Mouse (Mus musculus) liver, embryonic 15.5 days (tissue): Measurements from ENCODE around the gene Cbx8. TPM values are rescaled to one million over a fixed set of nuclear protein-coding genes. Genes with fewer than 3 reads are reported as not detected.
A peak's percentile ranks its signal among the peaks of the same experiment; 100 is the strongest.

Experiments
- ATAC-seq: fragments of 200-750 bp; cut with Nextera tagmentation; 2 replicates; pipeline ENCODE4 v1.8.0; 2017; ENCODE audit warnings: moderate number of reproducible peaks, mild to moderate bottlenecking, moderate library complexity; ENCODE audit not compliant: insufficient read depth
- H3K27ac ChIP-seq: fragments of 300-500 bp; sonication (generic); replicated peaks from 2 replicates; pipeline ENCODE4 v1.5.1; 2015; ENCODE audit warnings: mild to moderate bottlenecking, inconsistent platforms
- H3K27me3 ChIP-seq: fragments of 300-500 bp; sonication (generic); 2 replicates; pipeline ENCODE4 v1.6.1; 2015; ENCODE audit warnings: mild to moderate bottlenecking, inconsistent platforms
- H3K36me3 ChIP-seq: fragments of 300-500 bp; sonication (generic); replicated peaks from 2 replicates; pipeline ENCODE4 v1.6.1; 2015; ENCODE audit warnings: moderate library complexity, mild to moderate bottlenecking, inconsistent platforms
- H3K4me1 ChIP-seq: fragments of 300-500 bp; sonication (generic); replicated peaks from 2 replicates; pipeline ENCODE4 v1.6.1; 2015; ENCODE audit warnings: inconsistent platforms
- H3K4me2 ChIP-seq: fragments of 300-500 bp; sonication (generic); 2 replicates; pipeline ENCODE4 v1.6.1; 2015; ENCODE audit warnings: moderate library complexity, mild to moderate bottlenecking, inconsistent platforms
- H3K4me3 ChIP-seq: fragments of 300-500 bp; sonication (generic); replicated peaks from 2 replicates; pipeline ENCODE4 v1.5.1; 2015; ENCODE audit warnings: mild to moderate bottlenecking, inconsistent platforms
- H3K9ac ChIP-seq: fragments of 300-500 bp; sonication (generic); 2 replicates; pipeline ENCODE4 v1.6.1; 2015; ENCODE audit warnings: moderate library complexity, mild to moderate bottlenecking, inconsistent platforms
- H3K9me3 ChIP-seq: fragments of 300-500 bp; sonication (generic); replicated peaks from 2 replicates; pipeline ENCODE4 v1.6.1; 2016; ENCODE audit warnings: inconsistent platforms
- WGBS: fragments of 180-500 bp; shearing (Covaris S2); methylation state at CpG from one replicate; pipeline ENCODE4 v1.1.7; 2015; ENCODE audit warnings: mixed read lengths; ENCODE audit not compliant: insufficient replicate concordance; 5-methylcytosine and 5-hydroxymethylcytosine counted together
- polyA plus RNA-seq: library from polyadenylated mRNA; unstranded; fragments of >200 nt; fragmentation: Nextera tagmentation; extraction: Ambion mirVana; gene quantifications from 2 replicates; pipeline ENCODE4 v1.2.1, GENCODE M21; 2015

Gene Cbx8
- polyA plus RNA-seq, 1 experiment from 2014 or later, result 3.5 TPM

GRCm38 (mm10) chr11:119084446-119085278 lies 43.9 kb upstream of the Cbx8 start:
- Histone ChIP-seq H3K36me3 (peaks cover 9% of the 10 kb centered on the region), H3K4me2 (peak overlapping the region; percentile 76), H3K27ac (peak overlapping the region; percentile 82), H3K9ac (peak overlapping the region; percentile 63), H3K4me1 (peaks cover 75% of the 10 kb centered on the region), H3K27me3 (peaks cover 71% of the 10 kb centered on the region), H3K4me3 (peak overlapping the region; percentile 68), H3K9me3 (no peaks in the 10 kb centered on the region)
- under 1% methylated on average over 18 of the region's 18 CpGs for WGBS
- no peak for ATAC-seq

- no peak for ATAC-seq
- Histone ChIP-seq H3K9ac (no peak overlapping the region), H3K4me1 (peaks cover 75% of the 10 kb centered on the region), H3K4me3 (peak overlapping the region; percentile 68), H3K9me3 (no peaks in the 10 kb centered on the region), H3K27ac (no peak overlapping the region), H3K27me3 (peaks cover 63% of the 10 kb centered on the region), H3K4me2 (peak overlapping the region; percentile 76), H3K36me3 (peaks cover 9% of the 10 kb centered on the region)
- WGBS, result 4% methylated on average over 28 of the region's 28 CpGs
Observed at GRCm38 (mm10) chr11:119083724-119084445, 43.1 kb upstream of the Cbx8 start.

DNA sequence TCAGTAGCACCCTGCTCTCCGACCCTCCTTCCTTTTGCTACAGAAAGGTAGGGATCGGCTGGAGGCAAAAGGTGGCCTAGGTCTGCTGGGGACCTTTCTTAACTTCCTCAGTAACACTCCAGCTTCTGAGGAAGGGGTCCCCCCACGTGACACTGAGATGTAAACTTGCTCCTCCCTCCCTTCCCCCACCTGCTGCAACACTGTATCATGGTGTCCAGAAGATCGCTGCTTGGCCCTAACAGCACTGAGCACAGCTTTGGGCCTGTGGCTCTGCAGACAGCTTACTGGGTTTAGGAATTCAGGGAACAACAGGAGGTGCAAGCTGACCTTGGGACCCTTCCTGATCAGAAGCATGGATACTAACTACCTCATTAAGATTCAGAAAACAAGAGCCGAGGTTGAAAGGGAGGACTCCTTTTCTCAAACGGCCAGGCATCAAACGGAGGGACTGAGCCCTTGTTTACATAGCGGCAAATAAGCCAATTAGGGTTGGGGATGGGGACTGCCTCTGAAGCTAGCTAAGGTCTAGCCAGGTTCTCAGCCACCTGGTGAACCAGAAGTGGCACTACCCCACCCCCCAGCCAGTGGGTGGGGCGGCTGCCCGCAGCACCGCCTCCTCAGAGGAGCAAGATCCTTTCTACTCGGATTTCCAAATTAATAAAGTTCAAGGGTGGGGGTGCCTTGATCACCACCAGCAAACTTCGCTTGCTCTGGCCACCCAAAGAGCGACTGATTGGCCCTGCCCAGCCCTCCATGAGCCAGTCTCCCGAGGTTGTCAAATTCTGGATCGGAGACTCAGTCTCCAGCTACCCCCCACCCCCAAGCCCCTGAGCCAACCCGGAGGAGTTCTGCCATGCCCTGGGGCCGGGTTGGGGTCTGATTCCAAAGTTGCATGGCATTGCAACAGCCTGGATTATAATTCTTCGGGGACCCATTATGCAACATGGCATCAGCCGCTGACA lies 42.1 kb upstream of the Cbx8 start:
- WGBS, result 31% methylated on average over 20 of the region's 20 CpGs
- H3K4me1 ChIP-seq, result peaks cover 73% of the 10 kb centered on the region
- ATAC-seq, result no peak
- peak overlapping the region; percentile 76 for H3K4me2 ChIP-seq
- no peaks in the 10 kb centered on the region for H3K9me3 ChIP-seq
- peaks cover 9% of the 10 kb centered on the region for H3K36me3 ChIP-seq
- H3K4me3 ChIP-seq, result peak overlapping the region; percentile 68; the same call in 1 of the 2 replicates
- no peak overlapping the region for H3K27ac ChIP-seq
- no peak overlapping the region for H3K9ac ChIP-seq
- H3K27me3 ChIP-seq, result peaks cover 53% of the 10 kb centered on the region

DNA sequence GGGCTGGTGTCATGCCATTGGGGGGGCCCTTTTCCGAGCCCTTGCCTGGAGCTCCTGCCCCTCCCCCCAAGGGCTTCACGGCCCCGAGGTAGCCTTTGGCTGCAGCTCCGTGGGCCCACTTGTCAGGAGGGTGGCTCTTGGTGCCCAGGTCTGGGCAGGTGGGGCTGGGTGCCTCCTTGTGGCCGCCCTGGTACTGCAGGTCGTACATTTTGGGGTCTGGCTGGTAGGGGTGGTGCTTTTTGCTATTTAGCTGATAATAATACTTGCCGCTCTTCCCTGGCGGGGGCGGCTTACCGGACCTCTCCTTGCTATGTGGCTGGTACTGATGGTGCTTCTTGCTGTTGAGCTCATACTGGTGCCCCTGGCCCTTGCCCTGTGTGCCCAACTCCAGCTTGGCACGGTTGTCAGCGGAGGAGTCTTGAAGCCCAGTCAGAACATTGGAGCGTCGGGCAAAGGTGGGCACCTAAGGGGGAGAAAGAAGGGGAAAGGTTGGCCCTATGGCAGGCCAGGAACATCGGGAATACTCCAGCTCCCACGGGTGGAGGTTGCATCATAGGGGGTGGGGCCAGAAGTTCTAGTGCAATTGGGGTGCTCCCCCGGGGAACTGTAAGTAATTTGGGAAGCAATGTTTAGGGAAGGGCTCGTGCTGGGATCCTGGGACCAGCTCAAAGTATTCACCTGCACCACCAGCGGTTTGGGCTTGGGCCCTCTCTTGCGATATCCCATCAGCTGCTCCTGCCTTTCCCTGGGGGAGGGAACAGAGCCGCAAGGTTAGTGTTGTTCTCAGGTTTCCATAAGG lies 41.3 kb upstream of the Cbx8 start:
- H3K4me3 ChIP-seq, result no peak overlapping the region
- no peak overlapping the region for H3K27ac ChIP-seq
- WGBS, result 44% methylated on average over 21 of the region's 21 CpGs
- H3K4me2 ChIP-seq, result no peak overlapping the region
- peaks cover 44% of the 10 kb centered on the region for H3K27me3 ChIP-seq
- H3K9me3 ChIP-seq, result no peaks in the 10 kb centered on the region
- H3K4me1 ChIP-seq, result peaks cover 65% of the 10 kb centered on the region
- no peak overlapping the region for H3K9ac ChIP-seq
- ATAC-seq, result no peak
- peaks cover 9% of the 10 kb centered on the region for H3K36me3 ChIP-seq

- H3K36me3 ChIP-seq, result peaks cover 9% of the 10 kb centered on the region
- no peaks in the 10 kb centered on the region for H3K9me3 ChIP-seq
- H3K27me3 ChIP-seq, result peaks cover 37% of the 10 kb centered on the region
- no peak overlapping the region for H3K4me3 ChIP-seq
- H3K4me1 ChIP-seq, result peaks cover 59% of the 10 kb centered on the region
- H3K4me2 ChIP-seq, result no peak overlapping the region
- ATAC-seq, result no peak
- WGBS, result 77% methylated on average over 47 of the region's 47 CpGs
- H3K27ac ChIP-seq, result no peak overlapping the region
- no peak overlapping the region for H3K9ac ChIP-seq
Observed at GRCm38 (mm10) chr11:119081148-119081838, 40.5 kb upstream of the Cbx8 start.

GRCm38 (mm10) chr11:119080461-119081147 lies 39.8 kb upstream of the Cbx8 start:
- H3K27me3 ChIP-seq, result peaks cover 30% of the 10 kb centered on the region
- H3K4me3 ChIP-seq, result no peak overlapping the region
- no peak overlapping the region for H3K9ac ChIP-seq
- ATAC-seq, result no peak
- H3K27ac ChIP-seq, result no peak overlapping the region
- H3K36me3 ChIP-seq, result peaks cover 9% of the 10 kb centered on the region
- H3K4me1 ChIP-seq, result peaks cover 59% of the 10 kb centered on the region
- WGBS, result 70% methylated on average over 33 of the region's 33 CpGs
- no peak overlapping the region for H3K4me2 ChIP-seq
- H3K9me3 ChIP-seq, result no peaks in the 10 kb centered on the region

GRCm38 (mm10) chr11:119079445-119079837 lies 38.7 kb upstream of the Cbx8 start:
- Histone ChIP-seq H3K27ac (no peak overlapping the region), H3K27me3 (peaks cover 22% of the 10 kb centered on the region), H3K36me3 (peaks cover 9% of the 10 kb centered on the region), H3K9me3 (no peaks in the 10 kb centered on the region), H3K4me3 (no peak overlapping the region), H3K4me2 (0 out of 2 replicates have a peak overlapping the region, but pooled peaks have one; percentile 35), H3K4me1 (peaks cover 54% of the 10 kb centered on the region), H3K9ac (no peak overlapping the region)
- 40% methylated on average over 7 of the region's 7 CpGs for WGBS
- ATAC-seq, result no peak

- Histone ChIP-seq H3K27me3 (peaks cover 22% of the 10 kb centered on the region), H3K4me1 (peaks cover 48% of the 10 kb centered on the region), H3K4me2 (peak overlapping the region; percentile 35), H3K9ac (no peak overlapping the region), H3K4me3 (no peak overlapping the region), H3K36me3 (peaks cover 9% of the 10 kb centered on the region), H3K9me3 (no peaks in the 10 kb centered on the region), H3K27ac (no peak overlapping the region)
- peak; percentile 17; the same call in 1 of the 2 replicates for ATAC-seq
- WGBS, result 34% methylated on average over 26 of the region's 27 CpGs
Observed at GRCm38 (mm10) chr11:119078691-119079444, 38.1 kb upstream of the Cbx8 start.

- no peak overlapping the region for H3K9ac ChIP-seq
- no peaks in the 10 kb centered on the region for H3K9me3 ChIP-seq
- 65% methylated on average over 4 of the region's 4 CpGs for WGBS
- H3K36me3 ChIP-seq, result peaks cover 9% of the 10 kb centered on the region
- peaks cover 37% of the 10 kb centered on the region for H3K4me1 ChIP-seq
- H3K27ac ChIP-seq, result no peak overlapping the region
- peaks cover 20% of the 10 kb centered on the region for H3K27me3 ChIP-seq
- no peak overlapping the region for H3K4me3 ChIP-seq
- ATAC-seq, result no peak
- no peak overlapping the region for H3K4me2 ChIP-seq
Observed at GRCm38 (mm10) chr11:119077755-119078154, 37.0 kb upstream of the Cbx8 start.
